Mouse (Mus musculus) hindbrain, embryonic 16.5 days (tissue): ENCODE measurements around the gene Dph5. TPM values are rescaled to one million over a fixed set of nuclear protein-coding genes. Genes with fewer than 3 reads are reported as not detected.
A peak's percentile ranks its signal among the peaks of the same experiment; 100 is the strongest.

Source experiments
- ATAC-seq: fragments of 200-750 bp; cut with Nextera tagmentation; 2 replicates; pipeline ENCODE4 v1.8.0; 2017; ENCODE audit warnings: moderate TSS enrichment, moderate library complexity
- H3K27ac ChIP-seq: fragments of 300-500 bp; sonication (generic); 2 replicates; pipeline ENCODE4 v1.5.1; 2014; ENCODE audit warnings: low read depth, mild to moderate bottlenecking, control low read depth, low read length, moderate library complexity
- H3K27me3 ChIP-seq: fragments of 300-500 bp; sonication (generic); replicated peaks from 2 replicates; pipeline ENCODE4 v1.6.1; 2014; ENCODE audit warnings: low read length; ENCODE audit not compliant: control insufficient read depth, insufficient read depth
- H3K36me3 ChIP-seq: fragments of 300-500 bp; sonication (generic); 2 replicates; pipeline ENCODE4 v1.6.1; 2014; ENCODE audit warnings: mild to moderate bottlenecking, low read length, moderate library complexity, mixed read lengths; ENCODE audit not compliant: control insufficient read depth, insufficient read depth
- H3K4me1 ChIP-seq: fragments of 300-500 bp; sonication (generic); 2 replicates; pipeline ENCODE4 v1.6.1; 2014; ENCODE audit warnings: low read depth, low read length; ENCODE audit not compliant: control insufficient read depth, insufficient read depth
- H3K4me2 ChIP-seq: fragments of 300-500 bp; sonication (generic); 2 replicates; pipeline ENCODE4 v1.6.1; 2014; ENCODE audit warnings: mild to moderate bottlenecking, low read length, control low read depth, moderate library complexity
- H3K4me3 ChIP-seq: fragments of 300-500 bp; sonication (generic); 2 replicates; pipeline ENCODE4 v1.5.1; 2014; ENCODE audit warnings: mild to moderate bottlenecking, low read length, control low read depth, moderate library complexity
- H3K9ac ChIP-seq: fragments of 300-500 bp; sonication (generic); 2 replicates; pipeline ENCODE4 v1.6.1; 2014; ENCODE audit warnings: low read depth, mild to moderate bottlenecking, control low read depth, low read length, moderate library complexity
- H3K9me3 ChIP-seq: fragments of 300-500 bp; sonication (generic); 2 replicates; pipeline ENCODE4 v1.6.1; 2014; ENCODE audit warnings: mild to moderate bottlenecking, low read length, moderate library complexity; ENCODE audit not compliant: control insufficient read depth
- WGBS: fragments of 180-500 bp; shearing (Covaris S2); extraction: QIAGEN DNeasy Blood & Tissue Kit; methylation state at CpG from one replicate; pipeline ENCODE4 v1.1.7; 2014; 5-methylcytosine and 5-hydroxymethylcytosine counted together
- polyA plus RNA-seq: library from polyadenylated mRNA; unstranded; fragments of >200 nt; fragmentation: Nextera tagmentation; extraction: Ambion mirVana; gene quantifications from 2 replicates; pipeline ENCODE4 v1.2.1, GENCODE M21; 2015

Dph5 gene
- polyA plus RNA-seq = 25.0 and 26.9 TPM in 2 replicates

GRCm38 (mm10) chr3:115887427-115888309 is at the start of gene Dph5:
Gene Dph5 (plus strand): TSS chr3:115887837.
- H3K4me2 ChIP-seq = peak within 1 kb of the TSS; percentile 71
- H3K4me3 ChIP-seq = peak within 1 kb of the TSS; percentile 74
- peak within 1 kb of the TSS; percentile 86 for H3K9ac ChIP-seq
- under 1% methylated on average over 40 of the region's 40 CpGs for WGBS
- peaks cover 2% of the 10 kb centered on the region; the same call in 1 of the 2 replicates for H3K4me1 ChIP-seq
- ATAC-seq = peak; percentile 99
- H3K27ac ChIP-seq = peak within 1 kb of the TSS; percentile 89
- no peaks in the 10 kb centered on the region for H3K9me3 ChIP-seq
- no peaks in the 10 kb centered on the region for H3K27me3 ChIP-seq
- no peaks in the 10 kb centered on the region for H3K36me3 ChIP-seq

GRCm38 (mm10) chr3:115844566-115844965 is 43.1 kb upstream of the Dph5 start:
- Histone ChIP-seq H3K27me3 (no peaks in the 10 kb centered on the region), H3K9ac (no peak overlapping the region), H3K9me3 (no peaks in the 10 kb centered on the region), H3K4me3 (no peak overlapping the region), H3K4me2 (no peak overlapping the region), H3K27ac (no peak overlapping the region), H3K4me1 (no peaks in the 10 kb centered on the region), H3K36me3 (no peaks in the 10 kb centered on the region)
- WGBS = 43% methylated on average over 3 of the region's 3 CpGs
- no peak for ATAC-seq

- no peaks in the 10 kb centered on the region for H3K4me1 ChIP-seq
- no peak overlapping the region for H3K4me2 ChIP-seq
- H3K9ac ChIP-seq = no peak overlapping the region
- no peaks in the 10 kb centered on the region for H3K9me3 ChIP-seq
- H3K36me3 ChIP-seq = no peaks in the 10 kb centered on the region
- no peak overlapping the region for H3K4me3 ChIP-seq
- 63% methylated on average over 5 of the region's 5 CpGs for WGBS
- no peak for ATAC-seq
- H3K27ac ChIP-seq = no peak overlapping the region
- H3K27me3 ChIP-seq = no peaks in the 10 kb centered on the region
These were observed 42.5 kb upstream of the Dph5 start for GRCm38 (mm10) chr3:115845032-115845618.

GRCm38 (mm10) chr3:115845724-115846123 is 41.9 kb upstream of the Dph5 start:
- Histone ChIP-seq H3K4me1 (no peaks in the 10 kb centered on the region), H3K27ac (no peak overlapping the region), H3K36me3 (no peaks in the 10 kb centered on the region), H3K9me3 (no peaks in the 10 kb centered on the region), H3K4me3 (no peak overlapping the region), H3K4me2 (no peak overlapping the region), H3K9ac (no peak overlapping the region), H3K27me3 (no peaks in the 10 kb centered on the region)
- ATAC-seq = peak; percentile 56; the same call in 1 of the 2 replicates
- WGBS = 41% methylated on average over 1 of the region's 1 CpGs

GRCm38 (mm10) chr3:115846153-115846552 is 41.5 kb upstream of the Dph5 start:
- H3K4me2 ChIP-seq = no peak overlapping the region
- H3K4me1 ChIP-seq = no peaks in the 10 kb centered on the region
- H3K27me3 ChIP-seq = no peaks in the 10 kb centered on the region
- no peak overlapping the region for H3K27ac ChIP-seq
- H3K4me3 ChIP-seq = no peak overlapping the region
- 85% methylated on average over 5 of the region's 5 CpGs for WGBS
- H3K9ac ChIP-seq = no peak overlapping the region
- no peaks in the 10 kb centered on the region for H3K36me3 ChIP-seq
- H3K9me3 ChIP-seq = no peaks in the 10 kb centered on the region
- no peak for ATAC-seq

GRCm38 (mm10) chr3:115848686-115849480 is 38.8 kb upstream of the Dph5 start:
- Histone ChIP-seq H3K9ac (no peak overlapping the region), H3K4me2 (no peak overlapping the region), H3K36me3 (no peaks in the 10 kb centered on the region), H3K9me3 (no peaks in the 10 kb centered on the region), H3K4me3 (no peak overlapping the region), H3K27ac (no peak overlapping the region), H3K4me1 (no peaks in the 10 kb centered on the region), H3K27me3 (no peaks in the 10 kb centered on the region)
- ATAC-seq = no peak
- 90% methylated on average over 11 of the region's 11 CpGs for WGBS

GRCm38 (mm10) chr3:115850946-115851345 is 36.7 kb upstream of the Dph5 start:
- Histone ChIP-seq H3K4me1 (no peaks in the 10 kb centered on the region), H3K9me3 (no peaks in the 10 kb centered on the region), H3K4me3 (no peak overlapping the region), H3K4me2 (no peak overlapping the region), H3K27ac (no peak overlapping the region), H3K27me3 (no peaks in the 10 kb centered on the region), H3K9ac (no peak overlapping the region), H3K36me3 (no peaks in the 10 kb centered on the region)
- WGBS = 69% methylated on average over 4 of the region's 4 CpGs
- no peak for ATAC-seq

GRCm38 (mm10) chr3:115854672-115855191 is 32.9 kb upstream of the Dph5 start:
- H3K9ac ChIP-seq = no peak overlapping the region
- peaks cover 3% of the 10 kb centered on the region for H3K4me1 ChIP-seq
- no peaks in the 10 kb centered on the region for H3K27me3 ChIP-seq
- H3K9me3 ChIP-seq = no peaks in the 10 kb centered on the region
- H3K4me3 ChIP-seq = no peak overlapping the region
- no peak overlapping the region for H3K27ac ChIP-seq
- H3K4me2 ChIP-seq = no peak overlapping the region
- H3K36me3 ChIP-seq = no peaks in the 10 kb centered on the region
- no peak for ATAC-seq
- WGBS = 94% methylated on average over 7 of the region's 7 CpGs
